Mouse (Mus musculus): ENCODE data around the gene Gramd4. TPM values are rescaled to one million over a fixed set of nuclear protein-coding genes. Genes with fewer than 3 reads are reported as not detected.

Gene Gramd4
- polyA plus RNA-seq, 1 experiment from 2014 or later: 7.6 TPM

DNA sequence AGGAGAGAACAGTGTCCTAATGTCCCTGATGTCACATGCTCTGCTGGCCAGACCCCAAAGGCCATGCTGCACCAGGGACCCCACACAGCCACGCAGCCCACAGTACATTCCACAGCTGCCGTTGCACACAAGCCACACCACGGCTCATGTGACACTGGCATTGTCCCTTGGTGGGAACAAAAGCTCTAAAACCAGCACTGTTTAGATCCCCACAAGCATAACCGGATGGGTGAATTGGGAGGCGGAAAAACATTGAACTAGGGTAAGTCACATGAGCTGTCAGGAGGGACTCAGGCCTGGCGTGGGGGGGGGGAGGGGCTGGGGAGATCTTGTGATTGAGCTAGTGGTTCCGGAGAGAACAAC lies 111.0 kb downstream of the Gramd4 start:
- Histone ChIP-seq H3K9ac (ENCODE audit: low read depth, low read length) (no peak overlapping the region), H3K9me3 (ENCODE audit: control insufficient read depth, low read length) (no peaks in the 10 kb centered on the region), H3K4me2 (ENCODE audit: low read depth, low read length) (no peak overlapping the region), H3K4me1 (ENCODE audit: control insufficient read depth, insufficient read depth, low read length) (peaks cover 25% of the 10 kb centered on the region), H3K27ac (replicated peaks; ENCODE audit: low read depth, low read length) (peak overlapping the region; percentile 52), H3K4me3 (ENCODE audit: low read depth, low read length) (no peak overlapping the region), H3K36me3 (ENCODE audit: control insufficient read depth, insufficient read depth, low read length) (peaks cover 12% of the 10 kb centered on the region; the same call in 1 of the 2 replicates), H3K27me3 (replicated peaks; ENCODE audit: control insufficient read depth, insufficient read depth, low read length) (no peaks in the 10 kb centered on the region)
- 38% methylated on average over 7 of the region's 7 CpGs for WGBS
- ATAC-seq (ENCODE audit: low read depth) (peak; percentile 35; the same call in 1 of the 2 replicates), DNase-seq (ENCODE audit: low spot score) (peak; percentile 68)

DNA sequence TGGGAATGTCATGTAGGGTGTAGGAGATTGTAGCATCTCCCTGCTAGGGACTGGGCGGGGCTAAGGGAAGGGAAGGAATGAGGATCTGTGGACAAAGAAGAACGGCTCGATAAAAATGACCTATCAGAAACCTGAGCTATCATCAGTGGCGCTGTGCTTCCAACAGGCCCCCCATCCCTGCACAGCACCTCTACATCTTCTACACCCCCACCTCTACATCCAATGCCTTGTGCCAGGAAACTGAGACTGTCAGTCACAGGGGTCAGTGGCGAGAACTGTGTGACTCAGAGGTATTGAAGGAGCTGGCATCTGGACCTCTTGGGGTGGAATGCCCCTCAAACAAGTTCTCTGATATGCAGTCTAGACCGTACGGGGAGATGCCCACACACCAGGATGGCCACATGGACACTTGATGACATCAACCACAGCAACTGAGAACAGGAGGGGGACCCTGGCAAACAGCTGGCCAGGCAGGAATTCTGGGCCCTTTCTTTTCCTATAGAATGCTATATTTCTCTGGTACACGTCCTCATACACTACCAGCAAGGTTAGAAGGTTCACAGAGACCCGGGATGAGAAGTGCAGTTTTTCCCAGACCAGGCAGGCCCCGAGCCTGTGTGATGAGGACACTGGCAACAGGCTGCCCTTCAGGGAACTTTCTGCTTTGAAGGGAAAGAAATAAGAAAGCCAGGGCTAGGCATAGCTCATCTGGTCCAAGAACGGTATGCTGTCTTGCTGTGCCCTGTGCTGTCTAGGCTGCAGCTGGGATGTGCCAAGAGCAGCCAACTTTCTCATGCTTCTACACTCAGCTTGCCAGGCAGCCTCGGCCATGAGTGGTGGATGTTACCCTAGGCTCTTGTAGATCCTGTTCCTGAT lies 111.7 kb downstream of the Gramd4 start:
- Histone ChIP-seq H3K4me3 (ENCODE audit: low read depth, low read length) (no peak overlapping the region), H3K4me2 (ENCODE audit: low read depth, low read length) (no peak overlapping the region), H3K9ac (ENCODE audit: low read depth, low read length) (no peak overlapping the region), H3K4me1 (ENCODE audit: control insufficient read depth, insufficient read depth, low read length) (peaks cover 31% of the 10 kb centered on the region), H3K36me3 (ENCODE audit: control insufficient read depth, insufficient read depth, low read length) (peaks cover 8% of the 10 kb centered on the region; the same call in 1 of the 2 replicates), H3K9me3 (ENCODE audit: control insufficient read depth, low read length) (no peaks in the 10 kb centered on the region), H3K27ac (replicated peaks; ENCODE audit: low read depth, low read length) (no peak overlapping the region), H3K27me3 (replicated peaks; ENCODE audit: control insufficient read depth, insufficient read depth, low read length) (no peaks in the 10 kb centered on the region)
- ATAC-seq (ENCODE audit: low read depth) (no peak), DNase-seq (ENCODE audit: low spot score) (no peak)
- 77% methylated on average over 12 of the region's 12 CpGs for WGBS

DNA sequence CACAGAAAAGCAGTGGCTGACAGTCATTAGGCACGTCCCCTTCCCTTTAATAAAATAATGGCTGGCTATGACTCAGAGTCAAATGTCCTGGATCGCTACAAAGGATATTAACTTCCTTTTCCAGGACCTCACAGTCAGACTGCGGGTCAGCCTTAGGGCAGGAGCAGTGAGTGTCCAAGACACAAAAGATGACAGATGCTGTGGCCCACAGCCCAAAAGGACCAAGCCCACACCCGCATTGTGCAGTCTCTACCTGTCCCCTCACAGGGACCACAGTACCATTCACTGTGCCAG lies 112.3 kb downstream of the Gramd4 start:
- no peak overlapping the region for H3K27ac ChIP-seq (replicated peaks; ENCODE audit: low read depth, low read length)
- H3K36me3 ChIP-seq (ENCODE audit: control insufficient read depth, insufficient read depth, low read length): peaks cover 2% of the 10 kb centered on the region; the same call in 1 of the 2 replicates
- H3K9me3 ChIP-seq (ENCODE audit: control insufficient read depth, low read length): no peaks in the 10 kb centered on the region
- H3K9ac ChIP-seq (ENCODE audit: low read depth, low read length): no peak overlapping the region
- no peaks in the 10 kb centered on the region for H3K27me3 ChIP-seq (replicated peaks; ENCODE audit: control insufficient read depth, insufficient read depth, low read length)
- no peak overlapping the region for H3K4me2 ChIP-seq (ENCODE audit: low read depth, low read length)
- DNase-seq (ENCODE audit: low spot score) (peak; percentile 13), ATAC-seq (ENCODE audit: low read depth) (no peak)
- no peak overlapping the region for H3K4me3 ChIP-seq (ENCODE audit: low read depth, low read length)
- H3K4me1 ChIP-seq (ENCODE audit: control insufficient read depth, insufficient read depth, low read length): peaks cover 35% of the 10 kb centered on the region
- 70% methylated on average over 4 of the region's 4 CpGs for WGBS

DNA sequence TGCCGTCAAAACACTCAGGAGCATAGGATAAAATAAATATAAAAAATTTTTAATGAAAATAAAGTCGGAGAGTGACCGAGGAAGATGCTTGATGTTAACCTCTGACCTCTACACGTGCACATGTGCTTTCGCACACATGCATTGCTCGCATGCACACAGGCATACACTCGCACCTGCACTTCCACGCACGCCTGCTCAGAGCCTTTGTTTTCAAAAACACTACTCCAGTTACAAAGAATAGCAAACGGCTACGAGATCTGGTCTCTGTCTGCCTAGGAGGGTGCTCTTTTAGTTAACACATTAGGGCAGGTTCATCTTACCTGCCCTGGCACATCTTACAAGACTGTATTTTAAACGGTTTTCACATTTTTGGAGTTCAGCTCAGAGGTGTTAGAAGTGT lies 113.8 kb downstream of the Gramd4 start:
- Histone ChIP-seq H3K4me2 (ENCODE audit: low read depth, low read length) (no peak overlapping the region), H3K9ac (ENCODE audit: low read depth, low read length) (no peak overlapping the region), H3K27me3 (replicated peaks; ENCODE audit: control insufficient read depth, insufficient read depth, low read length) (no peaks in the 10 kb centered on the region), H3K36me3 (ENCODE audit: control insufficient read depth, insufficient read depth, low read length) (no peaks in the 10 kb centered on the region), H3K4me1 (ENCODE audit: control insufficient read depth, insufficient read depth, low read length) (peaks cover 38% of the 10 kb centered on the region), H3K4me3 (ENCODE audit: low read depth, low read length) (no peak overlapping the region), H3K27ac (replicated peaks; ENCODE audit: low read depth, low read length) (no peak overlapping the region), H3K9me3 (ENCODE audit: control insufficient read depth, low read length) (no peaks in the 10 kb centered on the region)
- ATAC-seq (ENCODE audit: low read depth): no peak
- WGBS: 55% methylated on average over 12 of the region's 12 CpGs
- DNase-seq (ENCODE audit: low spot score): no peak

DNA sequence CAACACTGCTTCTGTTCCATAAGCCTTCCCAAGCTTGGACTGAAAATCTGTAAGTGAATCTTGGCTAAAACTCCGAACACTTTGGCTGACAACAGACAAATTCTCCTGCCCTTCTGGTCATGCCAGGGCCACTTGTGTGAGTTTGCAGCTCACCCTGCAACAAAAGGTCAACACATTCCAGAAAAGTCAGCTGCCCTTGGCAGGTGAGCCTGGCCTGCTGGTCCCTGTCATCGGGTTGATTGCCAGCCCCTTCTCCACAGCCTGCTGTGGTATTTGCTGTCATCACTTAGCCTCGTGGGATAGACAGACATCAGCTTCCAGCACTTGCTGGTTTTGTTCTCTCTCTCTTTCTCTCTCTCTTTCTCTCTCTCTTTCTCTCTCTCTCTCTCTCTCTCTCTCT lies 114.6 kb downstream of the Gramd4 start:
- no peaks in the 10 kb centered on the region for H3K9me3 ChIP-seq (ENCODE audit: control insufficient read depth, low read length)
- 56% methylated on average over 3 of the region's 3 CpGs for WGBS
- H3K9ac ChIP-seq (ENCODE audit: low read depth, low read length): no peak overlapping the region
- H3K4me3 ChIP-seq (ENCODE audit: low read depth, low read length): no peak overlapping the region
- no peaks in the 10 kb centered on the region for H3K36me3 ChIP-seq (ENCODE audit: control insufficient read depth, insufficient read depth, low read length)
- peaks cover 38% of the 10 kb centered on the region for H3K4me1 ChIP-seq (ENCODE audit: control insufficient read depth, insufficient read depth, low read length)
- no peaks in the 10 kb centered on the region for H3K27me3 ChIP-seq (replicated peaks; ENCODE audit: control insufficient read depth, insufficient read depth, low read length)
- H3K4me2 ChIP-seq (ENCODE audit: low read depth, low read length): no peak overlapping the region
- DNase-seq (ENCODE audit: low spot score): no peak
- H3K27ac ChIP-seq (replicated peaks; ENCODE audit: low read depth, low read length): no peak overlapping the region
- no peak for ATAC-seq (ENCODE audit: low read depth)

DNA sequence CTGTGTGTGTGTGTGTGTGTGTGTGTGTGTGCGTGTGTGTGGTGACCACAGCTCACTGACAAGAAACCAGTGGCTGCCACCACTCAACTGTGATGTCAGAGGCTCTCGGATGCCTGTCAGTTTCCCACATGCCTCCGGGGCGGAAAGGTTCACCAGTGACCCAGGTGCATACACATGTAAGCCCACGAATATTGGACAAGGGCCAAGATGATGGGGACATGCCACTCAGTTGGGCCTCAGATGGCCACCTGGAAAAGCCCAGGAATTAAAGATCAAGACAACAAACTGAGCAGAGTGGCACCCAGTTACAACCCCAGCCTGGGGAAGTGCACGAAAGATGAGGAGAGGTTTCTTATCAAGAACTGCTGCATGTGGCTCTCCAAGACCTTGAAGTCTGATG lies 115.0 kb downstream of the Gramd4 start:
- no peak for DNase-seq (ENCODE audit: low spot score)
- H3K4me3 ChIP-seq (ENCODE audit: low read depth, low read length): no peak overlapping the region
- H3K27me3 ChIP-seq (replicated peaks; ENCODE audit: control insufficient read depth, insufficient read depth, low read length): no peaks in the 10 kb centered on the region
- 65% methylated on average over 6 of the region's 6 CpGs for WGBS
- no peak for ATAC-seq (ENCODE audit: low read depth)
- no peak overlapping the region for H3K9ac ChIP-seq (ENCODE audit: low read depth, low read length)
- no peaks in the 10 kb centered on the region for H3K36me3 ChIP-seq (ENCODE audit: control insufficient read depth, insufficient read depth, low read length)
- H3K9me3 ChIP-seq (ENCODE audit: control insufficient read depth, low read length): no peaks in the 10 kb centered on the region
- peaks cover 38% of the 10 kb centered on the region for H3K4me1 ChIP-seq (ENCODE audit: control insufficient read depth, insufficient read depth, low read length)
- no peak overlapping the region for H3K4me2 ChIP-seq (ENCODE audit: low read depth, low read length)
- no peak overlapping the region for H3K27ac ChIP-seq (replicated peaks; ENCODE audit: low read depth, low read length)

DNA sequence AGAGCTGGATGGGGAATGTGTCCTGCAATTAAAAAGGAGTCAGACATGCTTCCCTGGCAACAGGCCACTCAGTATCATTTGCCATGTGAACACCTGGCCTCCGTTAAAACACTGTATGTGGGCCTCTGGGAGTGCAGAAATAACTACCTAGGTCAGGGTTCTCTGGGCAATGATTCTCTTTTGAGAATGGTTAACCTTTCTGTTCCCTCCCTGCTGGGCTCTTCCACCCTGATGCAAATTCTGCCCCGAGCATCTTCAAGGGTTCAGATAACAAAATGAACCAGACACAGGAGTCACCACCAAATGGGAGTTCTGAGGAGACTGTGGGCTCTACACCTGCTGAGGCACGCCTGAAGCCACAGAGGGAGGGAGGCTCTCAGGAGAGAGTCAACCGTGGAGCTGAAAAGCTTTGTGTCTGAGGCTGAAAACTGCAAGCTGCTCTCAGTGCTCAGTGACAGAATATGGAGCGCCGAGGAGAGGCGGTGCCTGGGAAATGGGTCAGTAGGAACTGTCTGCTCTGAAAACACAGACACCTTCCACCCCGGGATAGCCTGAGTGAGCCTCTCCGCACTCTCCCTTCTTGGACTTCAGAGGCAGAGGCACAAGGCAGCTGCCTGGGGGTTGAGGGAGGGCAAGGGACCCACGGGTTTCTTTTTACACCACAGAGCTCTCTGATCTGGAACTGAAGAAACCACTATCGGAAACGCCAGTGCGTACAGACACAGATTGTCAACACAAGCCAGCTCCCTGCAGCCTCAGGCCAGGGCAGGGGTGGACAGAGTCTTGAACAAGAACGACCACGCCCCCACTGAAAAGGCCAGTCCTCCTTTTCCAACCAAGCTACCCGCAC lies 115.9 kb downstream of the Gramd4 start:
- no peaks in the 10 kb centered on the region for H3K36me3 ChIP-seq (ENCODE audit: control insufficient read depth, insufficient read depth, low read length)
- WGBS: 24% methylated on average over 16 of the region's 16 CpGs
- ATAC-seq (ENCODE audit: low read depth): 0 out of 2 replicates have a peak, but pooled peaks have one; percentile 17
- no peak overlapping the region for H3K4me2 ChIP-seq (ENCODE audit: low read depth, low read length)
- no peak overlapping the region for H3K4me3 ChIP-seq (ENCODE audit: low read depth, low read length)
- peak; percentile 63 for DNase-seq (ENCODE audit: low spot score)
- H3K27ac ChIP-seq (replicated peaks; ENCODE audit: low read depth, low read length): peak overlapping the region; percentile 44; the same call in 1 of the 2 replicates
- no peaks in the 10 kb centered on the region for H3K9me3 ChIP-seq (ENCODE audit: control insufficient read depth, low read length)
- H3K4me1 ChIP-seq (ENCODE audit: control insufficient read depth, insufficient read depth, low read length): peaks cover 36% of the 10 kb centered on the region
- no peaks in the 10 kb centered on the region for H3K27me3 ChIP-seq (replicated peaks; ENCODE audit: control insufficient read depth, insufficient read depth, low read length)
- 0 out of 2 replicates have a peak overlapping the region, but pooled peaks have one; percentile 25 for H3K9ac ChIP-seq (ENCODE audit: low read depth, low read length)

DNA sequence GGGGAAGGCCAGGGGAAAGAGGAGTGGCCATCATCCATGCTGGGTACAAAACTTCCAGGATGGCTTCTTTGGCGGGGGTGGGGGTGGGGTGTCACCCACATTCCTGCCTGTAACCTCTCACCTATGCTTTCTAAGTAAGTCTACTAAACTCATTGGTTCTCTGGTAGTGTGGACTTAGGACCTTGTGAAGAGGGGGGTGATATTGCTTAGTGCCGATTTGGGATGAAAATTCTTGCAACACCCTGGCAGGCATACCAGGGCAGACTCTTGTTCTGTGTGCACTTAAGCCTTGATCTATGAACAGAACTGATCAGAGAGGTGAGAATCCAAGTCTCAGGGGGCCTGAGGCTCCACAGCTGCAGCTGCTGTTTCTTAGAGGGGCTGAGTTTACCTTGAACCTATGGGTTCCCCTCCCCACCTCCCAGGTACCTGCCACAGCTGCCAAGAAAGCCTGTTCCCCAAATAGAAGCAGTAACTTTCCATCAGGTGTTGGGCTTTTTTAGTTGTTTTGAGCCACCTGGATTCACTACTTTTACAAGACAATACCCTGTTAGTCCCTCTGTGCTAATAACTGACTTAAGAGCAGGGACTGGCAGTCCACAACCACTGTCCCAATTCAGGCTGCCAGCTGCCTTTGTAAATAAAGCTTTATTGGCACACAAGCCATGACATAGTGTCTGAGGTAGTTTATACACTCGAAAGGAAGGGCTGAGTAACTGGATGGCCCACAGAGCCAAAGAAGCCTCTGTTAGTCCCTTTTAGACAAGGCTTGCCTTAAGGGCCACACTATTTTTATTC lies 118.0 kb downstream of the Gramd4 start:
- H3K27me3 ChIP-seq (replicated peaks; ENCODE audit: control insufficient read depth, insufficient read depth, low read length): no peaks in the 10 kb centered on the region
- ATAC-seq (ENCODE audit: low read depth) (no peak), DNase-seq (ENCODE audit: low spot score) (no peak)
- H3K36me3 ChIP-seq (ENCODE audit: control insufficient read depth, insufficient read depth, low read length): no peaks in the 10 kb centered on the region
- no peaks in the 10 kb centered on the region for H3K9me3 ChIP-seq (ENCODE audit: control insufficient read depth, low read length)
- no peak overlapping the region for H3K27ac ChIP-seq (replicated peaks; ENCODE audit: low read depth, low read length)
- no peak overlapping the region for H3K4me2 ChIP-seq (ENCODE audit: low read depth, low read length)
- H3K4me3 ChIP-seq (ENCODE audit: low read depth, low read length): no peak overlapping the region
- H3K9ac ChIP-seq (ENCODE audit: low read depth, low read length): no peak overlapping the region
- peaks cover 24% of the 10 kb centered on the region for H3K4me1 ChIP-seq (ENCODE audit: control insufficient read depth, insufficient read depth, low read length)
- WGBS: 73% methylated on average over 3 of the region's 3 CpGs
